Mouse (Mus musculus): ENCODE data around the gene Prkce. TPM values are rescaled to one million over a fixed set of nuclear protein-coding genes. Genes with fewer than 3 reads are reported as not detected.

Prkce gene
- polyA plus RNA-seq, 1 experiment from 2014 or later: 4.4 TPM

- H3K27me3 ChIP-seq (ENCODE audit: insufficient read depth, poor library complexity, severe bottlenecking): no peaks in the 10 kb centered on the region
- WGBS: 82% methylated on average over 16 of the region's 16 CpGs
Measured at GRCm38 (mm10) chr17:86364349-86365075, 196.9 kb downstream of the Prkce start.

GRCm38 (mm10) chr17:86366919-86367318 is 199.3 kb downstream of the Prkce start:
- no peak overlapping the region; the same call in 1 of the 2 replicates for H3K27ac ChIP-seq
- WGBS: 74% methylated on average over 10 of the region's 10 CpGs
- no peak overlapping the region for H3K4me3 ChIP-seq
- peaks cover 29% of the 10 kb centered on the region for H3K4me1 ChIP-seq (replicated peaks)
- no peaks in the 10 kb centered on the region for H3K36me3 ChIP-seq
- no peak for DNase-seq (ENCODE audit: low spot score)
- H3K27me3 ChIP-seq (ENCODE audit: insufficient read depth, poor library complexity, severe bottlenecking): no peaks in the 10 kb centered on the region
- H3K9me3 ChIP-seq: no peaks in the 10 kb centered on the region

More at GRCm38 (mm10) chr17:86364349-86365075, 196.9 kb downstream of the Prkce start:
- no peak overlapping the region for H3K27ac ChIP-seq
- peaks cover 15% of the 10 kb centered on the region for H3K4me1 ChIP-seq (replicated peaks)
- H3K9me3 ChIP-seq: no peaks in the 10 kb centered on the region
- no peak for DNase-seq (ENCODE audit: low spot score)
- no peak overlapping the region for H3K4me3 ChIP-seq
- no peaks in the 10 kb centered on the region for H3K36me3 ChIP-seq

- 48% methylated on average over 7 of the region's 7 CpGs for WGBS
- H3K27ac ChIP-seq: peak overlapping the region; percentile 12; the same call in 1 of the 2 replicates
- no peaks in the 10 kb centered on the region for H3K36me3 ChIP-seq
- no peaks in the 10 kb centered on the region for H3K27me3 ChIP-seq (ENCODE audit: insufficient read depth, poor library complexity, severe bottlenecking)
- no peaks in the 10 kb centered on the region for H3K9me3 ChIP-seq
- no peak for DNase-seq (ENCODE audit: low spot score)
- H3K4me1 ChIP-seq (replicated peaks): peaks cover 23% of the 10 kb centered on the region
- H3K4me3 ChIP-seq: no peak overlapping the region
Measured at GRCm38 (mm10) chr17:86367676-86368075, 200.1 kb downstream of the Prkce start.

GRCm38 (mm10) chr17:86370106-86370742 is 202.6 kb downstream of the Prkce start:
- peaks cover 19% of the 10 kb centered on the region for H3K4me1 ChIP-seq (replicated peaks)
- no peaks in the 10 kb centered on the region for H3K9me3 ChIP-seq

GRCm38 (mm10) chr17:86371101-86371561 is 203.5 kb downstream of the Prkce start:
- DNase-seq (ENCODE audit: low spot score): no peak
- H3K27me3 ChIP-seq (ENCODE audit: insufficient read depth, poor library complexity, severe bottlenecking): no peaks in the 10 kb centered on the region
- WGBS: 68% methylated on average over 4 of the region's 4 CpGs
- H3K27ac ChIP-seq: 0 out of 2 replicates have a peak overlapping the region, but pooled peaks have one; percentile 36
- no peak overlapping the region for H3K4me3 ChIP-seq
- no peaks in the 10 kb centered on the region for H3K36me3 ChIP-seq
- H3K9me3 ChIP-seq: no peaks in the 10 kb centered on the region
- peaks cover 22% of the 10 kb centered on the region for H3K4me1 ChIP-seq (replicated peaks)

More at GRCm38 (mm10) chr17:86370106-86370742, 202.6 kb downstream of the Prkce start:
- WGBS: 69% methylated on average over 8 of the region's 8 CpGs
- Histone ChIP-seq H3K27ac (peak overlapping the region; percentile 23; the same call in 1 of the 2 replicates), H3K36me3 (no peaks in the 10 kb centered on the region), H3K27me3 (ENCODE audit: insufficient read depth, poor library complexity, severe bottlenecking) (no peaks in the 10 kb centered on the region), H3K4me3 (no peak overlapping the region)
- no peak for DNase-seq (ENCODE audit: low spot score)

GRCm38 (mm10) chr17:86376389-86376788 is 208.8 kb downstream of the Prkce start:
- 88% methylated on average over 6 of the region's 6 CpGs for WGBS
- Histone ChIP-seq H3K4me1 (replicated peaks) (peaks cover 36% of the 10 kb centered on the region), H3K36me3 (no peaks in the 10 kb centered on the region), H3K27ac (no peak overlapping the region), H3K9me3 (no peaks in the 10 kb centered on the region), H3K27me3 (ENCODE audit: insufficient read depth, poor library complexity, severe bottlenecking) (no peaks in the 10 kb centered on the region), H3K4me3 (no peak overlapping the region)
- no peak for DNase-seq (ENCODE audit: low spot score)

- Histone ChIP-seq H3K4me1 (replicated peaks) (peaks cover 39% of the 10 kb centered on the region), H3K4me3 (no peak overlapping the region), H3K27ac (no peak overlapping the region), H3K36me3 (no peaks in the 10 kb centered on the region), H3K27me3 (ENCODE audit: insufficient read depth, poor library complexity, severe bottlenecking) (no peaks in the 10 kb centered on the region), H3K9me3 (no peaks in the 10 kb centered on the region)
- 92% methylated on average over 9 of the region's 9 CpGs for WGBS
- no peak for DNase-seq (ENCODE audit: low spot score)
Measured at GRCm38 (mm10) chr17:86377863-86378262, 210.3 kb downstream of the Prkce start.

- Histone ChIP-seq H3K9me3 (no peaks in the 10 kb centered on the region), H3K4me3 (no peak overlapping the region), H3K4me1 (replicated peaks) (peaks cover 45% of the 10 kb centered on the region), H3K27ac (no peak overlapping the region), H3K36me3 (no peaks in the 10 kb centered on the region), H3K27me3 (ENCODE audit: insufficient read depth, poor library complexity, severe bottlenecking) (no peaks in the 10 kb centered on the region)
- 80% methylated on average over 11 of the region's 11 CpGs for WGBS
- DNase-seq (ENCODE audit: low spot score): no peak
Measured at GRCm38 (mm10) chr17:86378611-86379010, 211.0 kb downstream of the Prkce start.

GRCm38 (mm10) chr17:86379405-86380137 is 212.0 kb downstream of the Prkce start:
- peaks cover 51% of the 10 kb centered on the region for H3K4me1 ChIP-seq (replicated peaks)
- DNase-seq (ENCODE audit: low spot score): no peak
- H3K4me3 ChIP-seq: no peak overlapping the region
- WGBS: 18% methylated on average over 17 of the region's 17 CpGs
- H3K27me3 ChIP-seq (ENCODE audit: insufficient read depth, poor library complexity, severe bottlenecking): no peaks in the 10 kb centered on the region
- 0 out of 2 replicates have a peak overlapping the region, but pooled peaks have one; percentile 2 for H3K27ac ChIP-seq
- no peaks in the 10 kb centered on the region for H3K36me3 ChIP-seq
- no peaks in the 10 kb centered on the region for H3K9me3 ChIP-seq

- no peak overlapping the region for H3K4me3 ChIP-seq
- DNase-seq (ENCODE audit: low spot score): no peak
- no peaks in the 10 kb centered on the region for H3K9me3 ChIP-seq
- no peaks in the 10 kb centered on the region for H3K27me3 ChIP-seq (ENCODE audit: insufficient read depth, poor library complexity, severe bottlenecking)
- H3K36me3 ChIP-seq: no peaks in the 10 kb centered on the region
- 89% methylated on average over 9 of the region's 9 CpGs for WGBS
- no peak overlapping the region for H3K27ac ChIP-seq
- H3K4me1 ChIP-seq (replicated peaks): peaks cover 45% of the 10 kb centered on the region
Measured at GRCm38 (mm10) chr17:86381464-86381863, 213.9 kb downstream of the Prkce start.

GRCm38 (mm10) chr17:86382885-86383284 is 215.3 kb downstream of the Prkce start:
- no peak overlapping the region for H3K27ac ChIP-seq
- H3K4me1 ChIP-seq (replicated peaks): peaks cover 42% of the 10 kb centered on the region
- DNase-seq (ENCODE audit: low spot score): no peak
- WGBS: 37% methylated on average over 2 of the region's 2 CpGs
- no peaks in the 10 kb centered on the region for H3K27me3 ChIP-seq (ENCODE audit: insufficient read depth, poor library complexity, severe bottlenecking)
- no peaks in the 10 kb centered on the region for H3K9me3 ChIP-seq
- no peaks in the 10 kb centered on the region for H3K36me3 ChIP-seq
- H3K4me3 ChIP-seq: no peak overlapping the region

- Histone ChIP-seq H3K27ac (0 out of 2 replicates have a peak overlapping the region, but pooled peaks have one; percentile 23), H3K27me3 (ENCODE audit: insufficient read depth, poor library complexity, severe bottlenecking) (no peaks in the 10 kb centered on the region)
- WGBS: 84% methylated on average over 18 of the region's 18 CpGs
Measured at GRCm38 (mm10) chr17:86383699-86384572, 216.4 kb downstream of the Prkce start.

More at GRCm38 (mm10) chr17:86383699-86384572, 216.4 kb downstream of the Prkce start:
- DNase-seq (ENCODE audit: low spot score): no peak
- Histone ChIP-seq H3K36me3 (no peaks in the 10 kb centered on the region), H3K4me1 (replicated peaks) (peaks cover 35% of the 10 kb centered on the region), H3K4me3 (no peak overlapping the region), H3K9me3 (no peaks in the 10 kb centered on the region)
